Mouse (Mus musculus): ENCODE data around the gene Gpr19. TPM values are rescaled to one million over a fixed set of nuclear protein-coding genes. Genes with fewer than 3 reads are reported as not detected.
A peak's percentile ranks its signal among the peaks of the same experiment; 100 is the strongest.

The Gpr19 gene
- polyA plus RNA-seq, 1 experiment from 2014 or later: 11.1 TPM

DNA sequence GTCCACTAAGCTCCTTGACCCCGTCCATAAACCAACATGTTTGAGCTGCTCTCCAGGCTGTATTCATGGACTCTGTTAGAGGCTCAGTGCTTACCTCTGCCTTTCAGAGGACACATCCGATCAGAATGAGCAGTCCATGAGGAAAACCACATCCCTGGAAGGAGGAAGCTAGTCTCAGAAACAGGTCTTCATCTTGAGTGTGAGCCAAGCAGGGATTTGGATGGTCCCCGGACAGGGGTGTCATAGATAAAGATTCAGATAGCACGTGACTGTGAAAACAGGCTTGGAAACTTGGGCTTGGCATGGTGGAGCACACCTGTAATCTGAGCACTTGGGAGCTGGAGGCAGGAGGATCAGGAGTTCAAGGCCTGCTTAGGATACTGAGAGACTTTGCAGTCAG is 31.5 kb upstream of the Gpr19 start:
- ATAC-seq (replicated peaks; ENCODE audit: low FRiP score, low read depth) (no peak), DNase-seq (ENCODE audit: low spot score) (no peak)
- peak overlapping the region; percentile 37; the same call in 1 of the 2 replicates for H3K27ac ChIP-seq
- peak overlapping the region; percentile 12; the same call in 1 of the 2 replicates for H3K4me3 ChIP-seq (replicated peaks; ENCODE audit: low read depth, low read length)
- no peak for TF ChIP-seq CTCF (IDR thresholded peaks at IDR 0.05; ENCODE audit: low read depth)
- 24% methylated on average over 4 of the region's 4 CpGs for WGBS
- H3K4me2 ChIP-seq (ENCODE audit: low read length): peak overlapping the region; percentile 88
- no peaks in the 10 kb centered on the region for H3K27me3 ChIP-seq (ENCODE audit: insufficient read depth, low read length)
- H3K9me3 ChIP-seq (replicated peaks; ENCODE audit: low read length): no peaks in the 10 kb centered on the region
- peaks cover 10% of the 10 kb centered on the region; the same call in 1 of the 2 replicates for H3K4me1 ChIP-seq (replicated peaks; ENCODE audit: insufficient read depth, low read length)
- no peaks in the 10 kb centered on the region for H3K36me3 ChIP-seq (ENCODE audit: insufficient read depth, low read length)
- no peak overlapping the region for H3K9ac ChIP-seq (ENCODE audit: low read depth, low read length)

DNA sequence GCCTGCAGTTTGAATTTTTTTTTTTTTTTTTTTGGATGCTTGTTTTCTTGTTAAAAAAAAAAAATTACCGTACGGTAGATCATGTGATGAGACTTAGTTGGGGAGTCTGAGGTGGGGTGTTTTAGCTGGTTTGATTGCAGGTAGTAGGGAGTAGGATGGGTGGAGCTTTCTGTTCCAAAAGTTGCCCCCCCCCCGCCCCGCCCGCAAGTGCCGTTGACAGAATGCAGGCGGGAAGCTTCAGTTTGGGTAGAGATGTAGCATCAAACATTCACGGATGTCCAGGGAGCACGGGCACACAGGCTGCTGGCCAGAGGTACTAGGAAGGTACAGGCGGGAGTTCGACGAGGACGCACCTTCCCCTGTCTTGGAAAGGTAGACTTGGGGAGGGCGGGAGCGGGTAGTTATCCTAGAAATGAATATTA is 30.5 kb upstream of the Gpr19 start:
- no peak for TF ChIP-seq CTCF (IDR thresholded peaks at IDR 0.05; ENCODE audit: low read depth)
- Histone ChIP-seq H3K27me3 (ENCODE audit: insufficient read depth, low read length) (no peaks in the 10 kb centered on the region), H3K4me3 (replicated peaks; ENCODE audit: low read depth, low read length) (peak overlapping the region; percentile 62), H3K36me3 (ENCODE audit: insufficient read depth, low read length) (0 out of 2 replicates have a peak, but pooled peaks cover under 1% of the 10 kb centered on the region), H3K27ac (peak overlapping the region; percentile 98), H3K4me2 (ENCODE audit: low read length) (peak overlapping the region; percentile 88), H3K9me3 (replicated peaks; ENCODE audit: low read length) (no peaks in the 10 kb centered on the region), H3K4me1 (replicated peaks; ENCODE audit: insufficient read depth, low read length) (peaks cover 10% of the 10 kb centered on the region; the same call in 1 of the 2 replicates), H3K9ac (ENCODE audit: low read depth, low read length) (peak overlapping the region; percentile 87)
- peak; percentile 34; the same call in 1 of the 2 replicates for ATAC-seq (replicated peaks; ENCODE audit: low FRiP score, low read depth)
- WGBS: 2% methylated on average over 15 of the region's 15 CpGs
- no peak for DNase-seq (ENCODE audit: low spot score)

DNA sequence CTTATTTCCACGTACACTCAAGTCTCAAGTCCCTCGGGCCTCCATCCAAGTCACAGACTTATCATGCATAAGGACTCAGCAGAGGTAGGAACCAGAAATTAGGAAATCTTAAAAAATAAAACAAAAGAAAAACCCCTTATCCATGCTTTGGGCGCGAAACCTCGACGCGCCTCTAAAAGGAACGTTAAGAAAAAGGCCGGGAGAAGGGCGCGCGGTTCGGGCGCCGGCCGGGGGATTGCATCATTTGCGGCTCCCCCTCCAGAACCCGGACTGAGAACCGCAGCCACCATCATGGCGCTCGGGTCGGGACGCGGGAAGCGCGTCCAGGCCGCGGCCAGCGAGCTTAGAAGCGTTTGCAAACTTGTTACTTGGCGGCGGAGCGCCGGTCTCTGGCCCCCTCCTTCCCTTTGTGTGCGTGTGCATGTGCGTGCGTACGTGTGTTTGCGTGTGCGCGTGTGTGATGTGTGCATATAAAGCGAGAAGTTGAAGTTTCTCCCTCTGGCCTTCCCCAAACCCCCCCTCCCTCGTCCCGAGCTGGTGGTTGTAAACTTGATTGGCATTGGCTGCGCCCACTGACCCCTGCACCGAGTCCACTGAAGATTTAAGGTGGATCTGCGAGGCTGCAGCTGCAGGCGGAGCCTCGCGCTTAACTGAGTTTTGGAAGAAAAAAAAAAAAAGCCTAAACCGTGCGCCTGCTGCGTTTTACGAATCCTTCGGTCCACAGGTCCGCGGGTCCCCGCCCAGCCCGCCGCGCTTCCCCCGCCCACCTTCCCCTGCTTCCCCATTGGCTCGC is 29.9 kb upstream of the Gpr19 start:
- ATAC-seq (replicated peaks; ENCODE audit: low FRiP score, low read depth) (peak; percentile 94), DNase-seq (ENCODE audit: low spot score) (peak; percentile 97)
- peaks cover 10% of the 10 kb centered on the region; the same call in 1 of the 2 replicates for H3K4me1 ChIP-seq (replicated peaks; ENCODE audit: insufficient read depth, low read length)
- H3K27ac ChIP-seq: peak overlapping the region; percentile 98
- 0 out of 2 replicates have a peak, but pooled peaks cover 3% of the 10 kb centered on the region for H3K36me3 ChIP-seq (ENCODE audit: insufficient read depth, low read length)
- peak overlapping the region; percentile 62 for H3K4me3 ChIP-seq (replicated peaks; ENCODE audit: low read depth, low read length)
- H3K9me3 ChIP-seq (replicated peaks; ENCODE audit: low read length): no peaks in the 10 kb centered on the region
- under 1% methylated on average over 63 of the region's 63 CpGs for WGBS
- H3K4me2 ChIP-seq (ENCODE audit: low read length): peak overlapping the region; percentile 88
- no peaks in the 10 kb centered on the region for H3K27me3 ChIP-seq (ENCODE audit: insufficient read depth, low read length)
- TF ChIP-seq CTCF (IDR thresholded peaks at IDR 0.05; ENCODE audit: low read depth): no peak
- H3K9ac ChIP-seq (ENCODE audit: low read depth, low read length): peak overlapping the region; percentile 87

DNA sequence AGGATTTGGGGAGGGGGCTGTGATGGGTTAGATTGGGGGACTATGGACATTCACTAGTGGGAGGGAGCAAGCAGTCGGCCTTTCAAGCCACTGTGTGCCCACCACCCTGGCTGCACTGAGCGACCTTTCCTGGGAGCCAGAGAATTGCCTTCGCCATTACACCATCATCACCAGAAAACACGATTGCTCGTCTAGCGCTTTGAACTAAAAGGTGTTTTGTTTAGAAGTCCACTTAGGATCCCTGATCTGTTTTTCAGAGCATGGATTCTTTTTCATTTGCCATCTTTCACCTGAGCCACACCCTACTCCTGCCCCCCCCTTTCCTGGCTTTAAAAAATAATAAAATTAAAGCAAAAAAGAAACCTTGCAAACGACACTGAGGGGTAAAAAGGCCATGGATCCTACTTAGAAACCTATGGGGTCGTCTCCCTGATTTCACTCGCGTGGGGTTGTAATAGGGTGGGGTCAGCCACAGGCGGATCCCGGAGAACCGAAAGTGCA is 29.3 kb upstream of the Gpr19 start:
- H3K4me3 ChIP-seq (replicated peaks; ENCODE audit: low read depth, low read length): peak overlapping the region; percentile 62
- H3K4me2 ChIP-seq (ENCODE audit: low read length): peak overlapping the region; percentile 88
- H3K9me3 ChIP-seq (replicated peaks; ENCODE audit: low read length): no peaks in the 10 kb centered on the region
- H3K36me3 ChIP-seq (ENCODE audit: insufficient read depth, low read length): 0 out of 2 replicates have a peak, but pooled peaks cover 3% of the 10 kb centered on the region
- H3K9ac ChIP-seq (ENCODE audit: low read depth, low read length): peak overlapping the region; percentile 87
- no peaks in the 10 kb centered on the region for H3K27me3 ChIP-seq (ENCODE audit: insufficient read depth, low read length)
- peak overlapping the region; percentile 98 for H3K27ac ChIP-seq
- DNase-seq (ENCODE audit: low spot score) (peak; percentile 30), ATAC-seq (replicated peaks; ENCODE audit: low FRiP score, low read depth) (no peak)
- peaks cover 6% of the 10 kb centered on the region; the same call in 1 of the 2 replicates for H3K4me1 ChIP-seq (replicated peaks; ENCODE audit: insufficient read depth, low read length)
- no peak for TF ChIP-seq CTCF (IDR thresholded peaks at IDR 0.05; ENCODE audit: low read depth)
- 2% methylated on average over 13 of the region's 13 CpGs for WGBS

DNA sequence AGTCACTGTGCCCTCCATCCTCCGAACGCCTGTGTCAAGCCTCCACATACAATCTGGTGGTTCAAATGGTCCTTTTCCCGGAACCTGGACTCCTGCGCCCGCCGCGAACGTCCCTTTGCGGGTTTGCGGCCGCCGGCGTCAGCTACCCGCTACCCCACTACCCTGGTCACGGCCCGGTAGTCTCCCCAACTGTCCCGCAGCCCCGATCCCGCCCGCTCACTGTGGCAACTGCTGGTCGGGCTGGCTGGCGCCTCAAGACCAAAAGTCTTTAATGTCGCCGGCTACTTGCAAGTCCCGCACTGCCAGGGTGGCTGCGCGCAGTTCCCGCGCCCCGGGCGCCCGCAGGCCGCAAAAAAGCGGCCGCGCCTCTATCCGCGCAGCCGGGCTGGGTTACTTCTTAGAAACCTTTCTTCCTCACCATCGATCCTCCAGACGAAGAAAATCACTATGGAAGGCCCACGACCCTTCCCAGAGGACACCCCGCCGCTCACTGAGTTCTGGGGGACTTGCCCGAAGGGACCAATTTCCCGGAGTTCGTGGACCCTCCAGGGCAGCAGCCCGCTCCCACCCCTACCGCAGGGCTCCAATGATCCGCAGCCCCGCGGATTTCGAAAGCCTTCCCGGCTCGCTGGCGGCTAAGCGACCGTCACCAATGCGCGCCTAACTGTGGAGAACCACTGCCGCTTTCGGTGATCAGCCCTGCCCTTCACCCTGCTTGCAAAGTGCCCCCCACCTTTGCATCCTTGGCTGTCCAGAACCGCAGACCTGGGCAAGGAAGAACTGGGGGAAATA is 28.6 kb upstream of the Gpr19 start:
- Histone ChIP-seq H3K9ac (ENCODE audit: low read depth, low read length) (peak overlapping the region; percentile 87), H3K27me3 (ENCODE audit: insufficient read depth, low read length) (no peaks in the 10 kb centered on the region), H3K9me3 (replicated peaks; ENCODE audit: low read length) (no peaks in the 10 kb centered on the region), H3K27ac (peak overlapping the region; percentile 98), H3K36me3 (ENCODE audit: insufficient read depth, low read length) (0 out of 2 replicates have a peak, but pooled peaks cover 3% of the 10 kb centered on the region), H3K4me1 (replicated peaks; ENCODE audit: insufficient read depth, low read length) (peaks cover 11% of the 10 kb centered on the region; the same call in 1 of the 2 replicates), H3K4me3 (replicated peaks; ENCODE audit: low read depth, low read length) (peak overlapping the region; percentile 62), H3K4me2 (ENCODE audit: low read length) (peak overlapping the region; percentile 88)
- no peak for TF ChIP-seq CTCF (IDR thresholded peaks at IDR 0.05; ENCODE audit: low read depth)
- under 1% methylated on average over 62 of the region's 63 CpGs for WGBS
- DNase-seq (ENCODE audit: low spot score) (peak; percentile 78), ATAC-seq (replicated peaks; ENCODE audit: low FRiP score, low read depth) (peak; percentile 34)

DNA sequence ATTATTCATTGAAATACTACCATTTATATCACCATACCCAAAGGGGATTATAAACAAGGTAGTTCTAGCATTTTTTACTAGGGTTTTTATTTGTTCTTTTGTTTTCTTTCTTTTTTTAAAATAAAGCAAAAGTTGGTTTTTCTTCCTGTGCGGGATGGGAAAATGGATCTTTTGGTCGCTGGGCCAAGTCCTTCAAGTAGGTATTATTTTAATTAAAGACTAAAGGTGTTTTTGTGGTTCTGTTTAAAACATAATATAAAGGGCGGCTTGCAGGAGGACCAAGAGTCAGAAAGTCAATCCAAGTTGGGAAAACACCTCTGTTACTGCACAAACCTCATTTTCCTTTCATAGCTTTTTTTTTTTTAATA is 27.9 kb upstream of the Gpr19 start:
- Histone ChIP-seq H3K4me3 (replicated peaks; ENCODE audit: low read depth, low read length) (peak overlapping the region; percentile 62), H3K27me3 (ENCODE audit: insufficient read depth, low read length) (no peaks in the 10 kb centered on the region), H3K36me3 (ENCODE audit: insufficient read depth, low read length) (0 out of 2 replicates have a peak, but pooled peaks cover 3% of the 10 kb centered on the region), H3K9ac (ENCODE audit: low read depth, low read length) (peak overlapping the region; percentile 87), H3K4me2 (ENCODE audit: low read length) (peak overlapping the region; percentile 88), H3K9me3 (replicated peaks; ENCODE audit: low read length) (no peaks in the 10 kb centered on the region), H3K27ac (peak overlapping the region; percentile 98), H3K4me1 (replicated peaks; ENCODE audit: insufficient read depth, low read length) (peaks cover 11% of the 10 kb centered on the region; the same call in 1 of the 2 replicates)
- WGBS: 32% methylated on average over 3 of the region's 3 CpGs
- DNase-seq (ENCODE audit: low spot score) (no peak), ATAC-seq (replicated peaks; ENCODE audit: low FRiP score, low read depth) (no peak)
- TF ChIP-seq CTCF (IDR thresholded peaks at IDR 0.05; ENCODE audit: low read depth): no peak
